Mouse (Mus musculus) heart, embryonic 15.5 days (tissue): ENCODE results near the gene Stam2. TPM values are rescaled to one million over a fixed set of nuclear protein-coding genes. Genes with fewer than 3 reads are reported as not detected.

ENCODE experiments used
- ATAC-seq: fragments of 200-750 bp; cut with Nextera tagmentation; replicated peaks from 2 replicates; pipeline ENCODE4 v1.8.0; 2017; ENCODE audit warnings: low read depth, moderate TSS enrichment; ENCODE audit not compliant: insufficient number of reproducible peaks, insufficient read depth, low FRiP score
- H3K27ac ChIP-seq: fragments of 300-500 bp; sonication (generic); 2 replicates; pipeline ENCODE4 v1.5.1; 2015; ENCODE audit warnings: mild to moderate bottlenecking, inconsistent platforms
- H3K27me3 ChIP-seq: fragments of 300-500 bp; sonication (generic); 2 replicates; pipeline ENCODE4 v1.6.1; 2015; ENCODE audit warnings: inconsistent platforms
- H3K36me3 ChIP-seq: fragments of 300-500 bp; sonication (generic); 2 replicates; pipeline ENCODE4 v1.6.1; 2015; ENCODE audit warnings: mild to moderate bottlenecking, inconsistent platforms
- H3K4me1 ChIP-seq: fragments of 300-500 bp; sonication (generic); replicated peaks from 2 replicates; pipeline ENCODE4 v1.6.1; 2015; ENCODE audit warnings: inconsistent platforms
- H3K4me2 ChIP-seq: fragments of 300-500 bp; sonication (generic); 2 replicates; pipeline ENCODE4 v1.6.1; 2015; ENCODE audit warnings: inconsistent platforms, mild to moderate bottlenecking, moderate library complexity
- H3K4me3 ChIP-seq: fragments of 300-500 bp; sonication (generic); 2 replicates; pipeline ENCODE4 v1.5.1; 2015; ENCODE audit warnings: mild to moderate bottlenecking, inconsistent platforms
- H3K9ac ChIP-seq: fragments of 300-500 bp; sonication (generic); 2 replicates; pipeline ENCODE4 v1.6.1; 2015; ENCODE audit warnings: mild to moderate bottlenecking, inconsistent platforms
- H3K9me3 ChIP-seq: fragments of 300-500 bp; sonication (generic); replicated peaks from 2 replicates; pipeline ENCODE4 v1.6.1; 2016; ENCODE audit warnings: inconsistent platforms
- WGBS: fragments of 180-500 bp; shearing (Covaris S2); methylation state at CpG from one replicate; pipeline ENCODE4 v1.1.7; 2015; ENCODE audit warnings: mixed read lengths; 5-methylcytosine and 5-hydroxymethylcytosine counted together
- polyA plus RNA-seq: library from polyadenylated mRNA; unstranded; fragments of >200 nt; fragmentation: Nextera tagmentation; extraction: Ambion mirVana; gene quantifications from 2 replicates; pipeline ENCODE4 v1.2.1, GENCODE M21; 2015

Gene Stam2
- polyA plus RNA-seq, 1 experiment from 2014 or later, result 27.1 TPM

DNA sequence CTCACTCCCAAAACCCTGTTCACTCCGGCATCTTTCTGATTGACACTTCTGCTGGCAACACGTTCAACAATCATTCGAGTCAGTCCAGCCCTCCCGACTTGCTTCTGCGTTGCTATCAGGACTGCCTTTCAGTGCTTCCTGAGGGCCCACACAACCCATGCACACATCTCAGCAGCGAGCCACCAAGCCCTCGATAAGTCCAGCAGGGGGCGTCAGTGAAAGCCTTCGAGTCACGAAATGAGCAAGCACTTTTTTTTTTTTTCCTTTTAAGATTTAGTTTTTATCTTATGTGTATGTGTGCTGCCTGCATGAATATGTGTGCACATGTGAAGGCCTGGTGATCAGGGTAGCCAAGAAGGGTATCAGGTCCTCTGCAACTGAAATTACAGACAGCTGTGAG is 16.5 kb upstream of the Stam2 start:
- no peaks in the 10 kb centered on the region for H3K36me3 ChIP-seq
- no peak overlapping the region for H3K4me3 ChIP-seq
- no peak overlapping the region for H3K4me2 ChIP-seq
- H3K4me1 ChIP-seq, result no peaks in the 10 kb centered on the region
- WGBS, result 19% methylated on average over 10 of the region's 10 CpGs
- no peaks in the 10 kb centered on the region for H3K9me3 ChIP-seq
- H3K27ac ChIP-seq, result no peak overlapping the region
- H3K9ac ChIP-seq, result no peak overlapping the region
- no peaks in the 10 kb centered on the region for H3K27me3 ChIP-seq
- no peak for ATAC-seq

DNA sequence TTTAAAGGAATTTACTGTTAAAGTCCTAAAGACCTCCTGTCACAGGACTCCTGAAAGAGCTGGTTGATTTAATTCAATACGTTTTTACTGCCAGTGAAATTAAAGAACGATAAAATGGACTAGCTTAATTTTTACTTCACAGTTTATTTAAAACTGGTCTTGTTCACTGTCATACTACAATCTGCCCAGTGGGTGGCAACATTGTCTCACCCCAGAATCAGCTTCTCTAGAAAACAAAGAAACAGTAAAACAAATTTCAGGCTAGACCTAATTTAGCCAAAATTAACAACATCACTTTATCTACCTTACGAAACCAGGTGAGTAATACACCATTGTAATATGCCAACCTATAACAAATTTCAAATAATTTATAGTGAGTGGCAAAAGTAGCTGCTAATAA is 14.6 kb upstream of the Stam2 start:
- Histone ChIP-seq H3K27ac (no peak overlapping the region), H3K9ac (no peak overlapping the region), H3K4me2 (no peak overlapping the region), H3K27me3 (no peaks in the 10 kb centered on the region), H3K4me3 (no peak overlapping the region), H3K9me3 (no peaks in the 10 kb centered on the region), H3K36me3 (no peaks in the 10 kb centered on the region), H3K4me1 (no peaks in the 10 kb centered on the region)
- no peak for ATAC-seq
- 17% methylated on average over 3 of the region's 3 CpGs for WGBS

DNA sequence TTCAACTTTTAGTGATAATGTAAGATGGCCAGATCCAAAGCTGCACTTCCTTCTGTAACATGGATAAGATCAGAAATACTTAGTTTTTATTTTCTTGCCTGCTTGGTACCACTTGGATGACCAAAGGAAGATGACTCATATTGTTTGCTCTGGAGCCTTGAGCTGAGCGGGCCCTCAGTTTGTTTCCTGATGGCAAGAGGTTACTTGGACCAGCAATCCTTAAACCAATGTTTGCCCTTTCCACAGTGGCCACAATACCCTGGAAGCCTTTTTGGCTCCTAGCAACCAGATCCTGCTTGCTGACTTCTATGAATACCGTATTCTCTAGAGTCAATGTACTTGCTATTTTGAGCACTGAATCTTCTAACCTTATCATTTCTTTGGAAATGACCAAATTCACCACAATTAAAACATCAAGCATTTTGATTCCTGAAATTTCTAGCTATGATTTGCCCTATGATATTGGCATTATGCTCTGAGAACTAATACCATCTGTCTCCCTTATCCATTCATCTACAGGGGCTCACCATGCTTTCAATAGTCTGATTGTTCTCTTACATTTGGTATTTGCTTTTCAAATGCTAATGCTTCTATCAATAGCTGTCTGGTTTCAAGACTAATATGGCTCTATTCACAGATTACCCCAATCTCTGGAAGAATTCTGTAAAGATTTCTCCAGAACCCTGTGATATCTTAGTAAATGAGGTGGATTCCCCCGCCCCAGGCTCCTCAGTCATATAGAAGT is 11.7 kb upstream of the Stam2 start:
- no peak for ATAC-seq
- Histone ChIP-seq H3K36me3 (no peaks in the 10 kb centered on the region), H3K4me2 (no peak overlapping the region), H3K27ac (no peak overlapping the region), H3K9ac (no peak overlapping the region), H3K4me3 (no peak overlapping the region), H3K4me1 (no peaks in the 10 kb centered on the region), H3K27me3 (no peaks in the 10 kb centered on the region), H3K9me3 (no peaks in the 10 kb centered on the region)
- 68% methylated on average over 3 of the region's 3 CpGs for WGBS

DNA sequence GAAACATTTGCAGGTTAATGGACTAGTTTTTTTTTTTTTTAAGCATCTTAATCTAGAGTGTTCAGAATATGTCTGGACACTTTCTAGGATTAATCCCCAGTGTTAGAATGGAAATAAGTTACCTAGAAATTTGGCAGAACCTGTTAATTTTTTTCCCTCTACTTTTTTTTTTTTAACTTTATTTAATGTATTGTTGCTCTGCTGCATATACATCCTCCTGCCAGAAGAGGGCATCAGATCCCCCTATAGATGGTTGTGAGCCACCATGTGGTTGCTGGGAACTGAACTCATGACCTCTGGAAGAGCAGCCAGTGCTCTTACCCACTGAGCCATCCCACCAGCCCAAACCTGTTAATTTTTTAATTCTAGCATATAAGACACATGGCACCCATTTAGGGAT is 2.0 kb upstream of the Stam2 start:
- Histone ChIP-seq H3K4me3 (no peak overlapping the region), H3K36me3 (no peaks in the 10 kb centered on the region), H3K4me2 (no peak overlapping the region), H3K27ac (no peak overlapping the region), H3K9me3 (peaks cover 5% of the 10 kb centered on the region; the same call in 1 of the 2 replicates), H3K27me3 (no peaks in the 10 kb centered on the region), H3K4me1 (peaks cover 9% of the 10 kb centered on the region), H3K9ac (no peak overlapping the region)
- ATAC-seq, result no peak

DNA sequence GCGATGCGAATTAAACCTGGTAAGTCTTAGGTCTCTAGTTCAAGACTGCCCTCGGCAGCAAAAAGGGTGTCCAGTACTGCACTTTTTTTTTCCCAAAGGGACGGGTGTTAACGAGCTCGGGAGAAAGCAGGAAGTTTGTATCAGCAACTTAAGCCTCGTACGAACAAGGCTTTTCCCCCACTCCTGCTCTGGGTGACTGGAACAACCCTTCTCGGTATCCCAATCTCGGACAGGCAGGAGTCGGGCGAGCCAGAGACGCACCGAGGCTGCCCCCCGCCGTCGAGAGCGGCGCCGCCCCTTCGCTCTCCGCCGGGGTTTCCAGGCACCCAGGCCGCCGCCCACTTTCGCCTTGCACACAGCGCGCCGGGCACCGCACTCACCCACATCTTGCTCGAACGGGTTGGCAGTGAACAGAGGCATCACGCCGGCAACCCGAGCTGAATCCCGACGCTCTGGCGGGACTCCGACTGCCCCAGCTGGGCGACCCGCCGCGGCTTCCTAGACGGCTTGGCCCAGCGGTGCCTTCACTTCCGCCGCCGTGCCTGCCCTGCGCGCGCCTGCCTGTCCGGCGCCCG is 313 bp downstream of the Stam2 start:
- peak; percentile 89 for ATAC-seq
- no peaks in the 10 kb centered on the region for H3K36me3 ChIP-seq
- H3K27me3 ChIP-seq, result no peaks in the 10 kb centered on the region
- WGBS, result under 1% methylated on average over 54 of the region's 54 CpGs
- peak overlapping the region; percentile 96 for H3K27ac ChIP-seq
- no peaks in the 10 kb centered on the region for H3K9me3 ChIP-seq
- H3K9ac ChIP-seq, result peak overlapping the region; percentile 85
- H3K4me1 ChIP-seq, result peaks cover 9% of the 10 kb centered on the region
- H3K4me2 ChIP-seq, result peak overlapping the region; percentile 83
- H3K4me3 ChIP-seq, result peak overlapping the region; percentile 80

DNA sequence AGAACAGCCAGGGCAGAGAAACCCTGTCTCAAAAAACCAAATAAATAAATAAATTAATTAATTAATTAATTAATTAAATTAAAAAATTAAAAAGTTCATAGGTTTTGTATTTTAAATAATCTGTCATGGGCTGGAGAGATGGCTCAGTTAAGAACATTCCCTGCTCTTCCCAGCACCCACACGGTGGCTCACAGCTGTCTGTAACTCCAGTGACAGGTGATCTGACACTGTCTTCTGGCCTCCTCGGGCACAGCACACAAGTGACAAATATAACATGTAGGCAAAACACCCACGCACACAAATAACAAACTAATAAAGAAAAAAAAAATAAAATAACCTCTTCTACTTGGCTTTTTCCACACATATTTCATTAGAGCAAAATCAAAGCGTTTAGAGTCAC is 1.5 kb downstream of the Stam2 start:
- no peak overlapping the region for H3K27ac ChIP-seq
- no peaks in the 10 kb centered on the region for H3K27me3 ChIP-seq
- 71% methylated on average over 4 of the region's 4 CpGs for WGBS
- no peak for ATAC-seq
- H3K4me2 ChIP-seq, result peak overlapping the region; percentile 27
- no peaks in the 10 kb centered on the region for H3K36me3 ChIP-seq
- H3K4me3 ChIP-seq, result peak overlapping the region; percentile 17; the same call in 1 of the 2 replicates
- H3K9me3 ChIP-seq, result no peaks in the 10 kb centered on the region
- peaks cover 9% of the 10 kb centered on the region for H3K4me1 ChIP-seq
- H3K9ac ChIP-seq, result no peak overlapping the region

DNA sequence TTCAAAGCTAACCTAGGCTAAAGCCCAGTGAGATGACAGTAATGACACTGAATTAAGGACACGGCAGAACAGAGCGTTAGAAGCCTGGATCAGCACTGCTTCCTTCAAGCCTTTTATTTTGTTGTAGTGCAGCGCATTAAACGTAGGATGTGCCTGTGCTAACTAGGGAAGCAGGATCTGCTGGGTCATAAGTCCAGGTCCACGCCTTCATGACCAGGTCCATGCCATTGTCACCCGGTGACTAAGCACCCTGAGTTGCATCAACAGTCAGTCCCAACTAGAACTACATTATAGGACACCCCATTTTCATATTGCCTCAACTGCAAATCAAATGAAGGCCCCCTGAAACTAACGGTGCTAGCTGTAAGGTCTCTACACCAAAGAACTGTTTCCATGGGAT is 7.6 kb downstream of the Stam2 start:
- Histone ChIP-seq H3K4me3 (no peak overlapping the region), H3K9me3 (no peaks in the 10 kb centered on the region), H3K9ac (no peak overlapping the region), H3K27me3 (no peaks in the 10 kb centered on the region), H3K36me3 (0 out of 2 replicates have a peak, but pooled peaks cover 4% of the 10 kb centered on the region), H3K4me2 (no peak overlapping the region), H3K4me1 (no peaks in the 10 kb centered on the region), H3K27ac (no peak overlapping the region)
- ATAC-seq, result no peak
- 96% methylated on average over 7 of the region's 7 CpGs for WGBS

DNA sequence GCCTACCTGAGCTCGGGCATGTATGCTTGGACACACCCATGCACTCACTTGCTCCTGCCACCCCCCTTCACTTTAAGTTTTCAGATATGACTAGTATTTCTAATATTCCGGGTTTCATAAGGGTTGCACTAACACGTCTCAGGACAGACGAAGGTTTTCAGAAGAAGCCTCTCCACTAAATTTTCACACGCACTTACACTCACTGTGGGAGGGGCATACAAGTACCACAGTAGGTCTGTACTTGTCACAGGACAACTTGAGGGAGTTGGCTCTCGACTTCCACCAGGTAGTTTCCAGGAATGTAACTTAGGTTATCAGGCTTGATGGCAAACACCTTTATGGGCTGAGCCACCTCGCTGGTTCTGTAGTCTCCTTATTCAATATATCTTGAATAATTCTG is 8.4 kb downstream of the Stam2 start:
- no peak for ATAC-seq
- Histone ChIP-seq H3K36me3 (0 out of 2 replicates have a peak, but pooled peaks cover 4% of the 10 kb centered on the region), H3K4me1 (no peaks in the 10 kb centered on the region), H3K27me3 (no peaks in the 10 kb centered on the region), H3K4me3 (no peak overlapping the region), H3K27ac (no peak overlapping the region), H3K9ac (no peak overlapping the region), H3K9me3 (no peaks in the 10 kb centered on the region), H3K4me2 (no peak overlapping the region)
- 87% methylated on average over 7 of the region's 7 CpGs for WGBS

DNA sequence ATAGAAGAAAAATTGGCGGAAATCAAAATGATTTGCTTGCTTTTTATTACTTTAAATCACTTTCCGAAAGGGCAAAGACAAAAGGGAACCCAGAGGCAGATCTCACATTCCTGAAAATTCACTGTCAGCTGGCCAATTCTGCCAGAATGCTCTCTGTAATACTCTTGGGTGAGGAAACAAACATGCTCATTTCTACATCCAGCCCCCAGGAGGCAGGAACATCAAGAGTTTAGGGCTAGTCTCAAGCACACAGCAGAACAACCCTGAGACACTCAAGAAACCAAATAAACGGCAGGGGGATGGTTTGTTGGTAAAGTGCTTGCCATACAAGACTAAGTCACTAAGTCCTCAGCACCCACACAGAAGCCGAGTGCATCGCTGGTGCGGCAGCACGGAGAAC is 9.5 kb downstream of the Stam2 start:
- Histone ChIP-seq H3K27ac (no peak overlapping the region), H3K4me2 (no peak overlapping the region), H3K4me1 (no peaks in the 10 kb centered on the region), H3K27me3 (no peaks in the 10 kb centered on the region), H3K4me3 (no peak overlapping the region), H3K9me3 (no peaks in the 10 kb centered on the region), H3K9ac (no peak overlapping the region), H3K36me3 (0 out of 2 replicates have a peak, but pooled peaks cover 4% of the 10 kb centered on the region)
- WGBS, result 87% methylated on average over 7 of the region's 7 CpGs
- no peak for ATAC-seq

DNA sequence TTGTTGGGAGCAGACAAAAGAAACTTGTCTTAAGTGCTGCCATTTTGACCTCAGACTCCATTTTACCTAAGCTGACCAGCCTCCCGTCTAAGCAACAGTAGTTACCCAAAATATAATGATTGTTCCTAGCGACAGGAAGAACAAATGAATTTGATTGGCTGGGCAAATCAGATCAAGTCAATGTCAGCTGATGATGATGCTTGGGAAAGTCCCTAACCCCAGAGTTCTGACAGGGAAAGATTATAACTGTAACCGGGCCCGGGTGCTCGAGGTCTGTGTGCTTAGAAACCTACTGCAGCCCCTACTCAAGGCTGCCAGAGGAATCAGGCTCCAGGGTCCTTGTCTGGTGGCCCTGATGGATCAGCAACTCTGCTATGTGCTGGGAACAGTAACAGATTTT is 10.1 kb downstream of the Stam2 start:
- Histone ChIP-seq H3K4me3 (no peak overlapping the region), H3K4me2 (no peak overlapping the region), H3K4me1 (no peaks in the 10 kb centered on the region), H3K36me3 (0 out of 2 replicates have a peak, but pooled peaks cover 4% of the 10 kb centered on the region), H3K27ac (no peak overlapping the region), H3K9me3 (no peaks in the 10 kb centered on the region), H3K27me3 (no peaks in the 10 kb centered on the region), H3K9ac (no peak overlapping the region)
- no peak for ATAC-seq
- 79% methylated on average over 5 of the region's 5 CpGs for WGBS

DNA sequence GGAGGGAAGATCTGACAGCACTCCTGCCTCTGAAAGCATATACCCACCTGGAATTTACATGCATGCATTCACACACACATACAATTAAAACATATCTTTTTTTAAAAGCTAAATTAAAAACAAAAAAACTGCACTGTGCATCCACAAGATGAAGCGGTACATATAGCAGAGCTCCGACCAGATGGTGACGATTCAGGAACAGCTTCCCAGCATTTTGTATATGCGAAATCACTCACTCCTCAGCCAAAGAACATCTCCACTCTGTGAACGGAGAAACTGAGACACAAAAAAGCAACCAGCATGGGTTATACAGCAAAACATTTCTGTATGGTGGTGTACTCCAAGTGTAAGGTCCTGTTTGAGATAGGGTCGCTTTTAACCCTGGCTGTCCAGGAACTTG is 11.2 kb downstream of the Stam2 start:
- H3K9me3 ChIP-seq, result no peaks in the 10 kb centered on the region
- WGBS, result 89% methylated on average over 6 of the region's 6 CpGs
- H3K4me1 ChIP-seq, result no peaks in the 10 kb centered on the region
- H3K27ac ChIP-seq, result no peak overlapping the region
- H3K27me3 ChIP-seq, result no peaks in the 10 kb centered on the region
- ATAC-seq, result no peak
- H3K4me3 ChIP-seq, result no peak overlapping the region
- no peak overlapping the region for H3K9ac ChIP-seq
- 0 out of 2 replicates have a peak, but pooled peaks cover 4% of the 10 kb centered on the region for H3K36me3 ChIP-seq
- no peak overlapping the region for H3K4me2 ChIP-seq
